8 mouse cellular contexts compared by ENCODE assay signal in genomic region chr11:96829403-96829812, GRCm38 (mm10). TPM values are rescaled to one million over a fixed set of nuclear protein-coding genes. Genes with fewer than 3 reads are reported as not detected.
A peak's percentile ranks its signal among the peaks of the same experiment; 100 is the strongest.
DNase-seq lines count a peak whose midpoint lies in the region; ATAC-seq and TF ChIP-seq lines count a peak whose summit lies in the region.

No protein-coding gene starts in this region.

- TF ChIP-seq CTCF in cerebellum, adult 2 months (IDR thresholded peaks at IDR 0.05; ENCODE audit: borderline replicate concordance, insufficient read depth, low read depth, low read length): no peak

- no peak for TF ChIP-seq POLR2A in cerebellum, adult 2 months (IDR thresholded peaks at IDR 0.05; ENCODE audit: borderline replicate concordance, insufficient read depth, low read length)

- H3K4me1 ChIP-seq in cerebellum, adult 2 months (ENCODE audit: control insufficient read depth, insufficient read depth, low read length): peaks cover 22% of the 10 kb centered on the region
- H3K4me1 ChIP-seq in intestine, embryonic 14.5 days (replicated peaks; ENCODE audit: control insufficient read depth, insufficient read depth, low read length): peaks cover 43% of the 10 kb centered on the region
- peaks cover 43% of the 10 kb centered on the region for H3K4me1 ChIP-seq in limb, embryonic 15.5 days
- peaks cover 52% of the 10 kb centered on the region for H3K4me1 ChIP-seq in midbrain, embryonic 15.5 days

- no peaks in the 10 kb centered on the region for H3K9me3 ChIP-seq in intestine, embryonic 14.5 days (ENCODE audit: control insufficient read depth, low read length)
- no peaks in the 10 kb centered on the region for H3K9me3 ChIP-seq in limb, embryonic 15.5 days
- H3K9me3 ChIP-seq in midbrain, embryonic 15.5 days: no peaks in the 10 kb centered on the region

- peaks cover 23% of the 10 kb centered on the region for H3K36me3 ChIP-seq in intestine, embryonic 14.5 days (ENCODE audit: control insufficient read depth, insufficient read depth, low read length)
- H3K36me3 ChIP-seq in limb, embryonic 15.5 days: peaks cover 27% of the 10 kb centered on the region
- H3K36me3 ChIP-seq in midbrain, embryonic 15.5 days (replicated peaks): peaks cover 4% of the 10 kb centered on the region

- H3K27me3 ChIP-seq in cerebellum, adult 2 months (ENCODE audit: control insufficient read depth, insufficient read depth, low read length): no peaks in the 10 kb centered on the region
- no peaks in the 10 kb centered on the region for H3K27me3 ChIP-seq in intestine, embryonic 14.5 days (replicated peaks; ENCODE audit: control insufficient read depth, insufficient read depth, low read length)
- no peaks in the 10 kb centered on the region for H3K27me3 ChIP-seq in limb, embryonic 15.5 days
- H3K27me3 ChIP-seq in midbrain, embryonic 15.5 days (replicated peaks): no peaks in the 10 kb centered on the region

- peak in 1 of 2 experiments; percentile 68 for DNase-seq in cerebellum, adult 2 months
- no peak for DNase-seq in cerebellum, adult 9-11 months
- DNase-seq in embryo, embryonic 10.5 days (ENCODE audit: low spot score): peak; percentile 83
- peak; percentile 92 for DNase-seq in gastrocnemius, postnatal 25 days
- DNase-seq in intestine, embryonic 14.5 days (ENCODE audit: low spot score): peak; percentile 94
- peak; percentile 88 to 93 for DNase-seq in spleen, postnatal 10 days (ENCODE audit: low spot score in 2 of 2)

- WGBS in cerebellum, adult 2 months: under 1% methylated on average over 33 of the region's 33 CpGs
- whole genome bisulfite sequencing in intestine, embryonic 14.5 days: under 1% methylated on average over 33 of the region's 33 CpGs
- WGBS in limb, embryonic 15.5 days: 1% methylated on average over 33 of the region's 33 CpGs
- WGBS in midbrain, embryonic 15.5 days: under 1% methylated on average over 33 of the region's 33 CpGs

- peak overlapping the region; percentile 83 for H3K9ac ChIP-seq in intestine, embryonic 14.5 days (ENCODE audit: low read length)
- H3K9ac ChIP-seq in limb, embryonic 15.5 days: peak overlapping the region; percentile 81
- peak overlapping the region; percentile 80 for H3K9ac ChIP-seq in midbrain, embryonic 15.5 days

- H3K4me2 ChIP-seq in intestine, embryonic 14.5 days (ENCODE audit: low read length): peak overlapping the region; percentile 87
- peak overlapping the region; percentile 54 for H3K4me2 ChIP-seq in limb, embryonic 15.5 days
- peak overlapping the region; percentile 88 for H3K4me2 ChIP-seq in midbrain, embryonic 15.5 days

- ATAC-seq in intestine, embryonic 14.5 days (replicated peaks; ENCODE audit: low FRiP score, low TSS enrichment, low read depth): peak; percentile 72
- peak; percentile 73 for ATAC-seq in limb, embryonic 15.5 days (ENCODE audit: insufficient number of reproducible peaks, low FRiP score, low TSS enrichment, low read depth)
- ATAC-seq in midbrain, embryonic 15.5 days (replicated peaks): peak; percentile 46

- H3K4me3 ChIP-seq in cerebellum, adult 2 months (replicated peaks; ENCODE audit: insufficient read depth, low read depth, low read length): peak overlapping the region; percentile 76
- peak overlapping the region; percentile 71 for H3K4me3 ChIP-seq in intestine, embryonic 14.5 days (ENCODE audit: low read depth, low read length)
- H3K4me3 ChIP-seq in limb, embryonic 15.5 days: peak overlapping the region; percentile 78
- peak overlapping the region; percentile 98 for H3K4me3 ChIP-seq in midbrain, embryonic 15.5 days

- peak overlapping the region; percentile 56 for H3K27ac ChIP-seq in cerebellum, adult 2 months (ENCODE audit: insufficient read depth, low read length)
- peak overlapping the region; percentile 97 for H3K27ac ChIP-seq in intestine, embryonic 14.5 days (ENCODE audit: low read depth)
- peak overlapping the region; percentile 98 for H3K27ac ChIP-seq in limb, embryonic 15.5 days
- H3K27ac ChIP-seq in midbrain, embryonic 15.5 days: peak overlapping the region; percentile 96

RNA-seq across cellular contexts. Expression of gene Nfe2l1, which starts 0.4 kb away (rescaled TPM):
- polyA plus RNA-seq in cerebellum, adult 2 months (2012; rRNA removed): 183 and 215 TPM in 2 replicates
- total RNA-seq in gastrocnemius, postnatal 25 days (2021): 100 to 1,000 TPM; 348 to 389 TPM
- 36.0 and 36.7 TPM in 2 replicates for polyA plus RNA-seq in intestine, embryonic 14.5 days (2014; fragmentation: Nextera tagmentation; extraction: Ambion mirVana)
- polyA plus RNA-seq in limb, embryonic 15.5 days (2015; fragmentation: Nextera tagmentation; extraction: Ambion mirVana): 75.6 and 81.1 TPM in 2 replicates
- polyA plus RNA-seq in midbrain, embryonic 15.5 days (2015; fragmentation: Nextera tagmentation; extraction: Ambion mirVana): 80.9 and 81.2 TPM in 2 replicates

RNA-seq across cellular contexts. Expression of gene Copz2, which starts 20.3 kb away (rescaled TPM):
- polyA plus RNA-seq in cerebellum, adult 2 months (2012; rRNA removed): 9.5 and 10.9 TPM in 2 replicates
- 10 to 100 TPM; 28.2 to 31.1 TPM for total RNA-seq in gastrocnemius, postnatal 25 days (2021)
- polyA plus RNA-seq in intestine, embryonic 14.5 days (2014; fragmentation: Nextera tagmentation; extraction: Ambion mirVana): 100 and 102 TPM in 2 replicates
- 203 and 213 TPM in 2 replicates for polyA plus RNA-seq in limb, embryonic 15.5 days (2015; fragmentation: Nextera tagmentation; extraction: Ambion mirVana)
- polyA plus RNA-seq in midbrain, embryonic 15.5 days (2015; fragmentation: Nextera tagmentation; extraction: Ambion mirVana): 19.9 and 20.5 TPM in 2 replicates

RNA-seq across cellular contexts. Expression of gene Cbx1, which starts 40.5 kb away (rescaled TPM):
- 37.9 and 40.7 TPM in 2 replicates for polyA plus RNA-seq in cerebellum, adult 2 months (2012; rRNA removed)
- total RNA-seq in gastrocnemius, postnatal 25 days (2021): 10 to 100 TPM; 32.8 to 34.6 TPM
- 87.8 and 101 TPM in 2 replicates for polyA plus RNA-seq in intestine, embryonic 14.5 days (2014; fragmentation: Nextera tagmentation; extraction: Ambion mirVana)
- polyA plus RNA-seq in limb, embryonic 15.5 days (2015; fragmentation: Nextera tagmentation; extraction: Ambion mirVana): 89.3 and 101 TPM in 2 replicates
- polyA plus RNA-seq in midbrain, embryonic 15.5 days (2015; fragmentation: Nextera tagmentation; extraction: Ambion mirVana): 70.6 and 76.7 TPM in 2 replicates

RNA-seq across cellular contexts. Expression of gene Snx11, which starts 52.0 kb away (rescaled TPM):
- polyA plus RNA-seq in cerebellum, adult 2 months (2012; rRNA removed): 38.5 and 38.9 TPM in 2 replicates
- 10 to 100 TPM in 1 of 2 experiments, 1 to 10 TPM in 1; 8.1 to 11.3 TPM for total RNA-seq in gastrocnemius, postnatal 25 days (2021)
- polyA plus RNA-seq in intestine, embryonic 14.5 days (2014; fragmentation: Nextera tagmentation; extraction: Ambion mirVana): 8.0 and 9.2 TPM in 2 replicates
- 20.9 and 22.1 TPM in 2 replicates for polyA plus RNA-seq in limb, embryonic 15.5 days (2015; fragmentation: Nextera tagmentation; extraction: Ambion mirVana)
- polyA plus RNA-seq in midbrain, embryonic 15.5 days (2015; fragmentation: Nextera tagmentation; extraction: Ambion mirVana): 47.2 and 51.1 TPM in 2 replicates
